Mouse (Mus musculus) liver, embryonic 11.5 days (tissue): ENCODE results near the gene Gm44596. TPM values are rescaled to one million over a fixed set of nuclear protein-coding genes. Genes with fewer than 3 reads are reported as not detected.
"Not testable (repeated sequence)": the region's sequence is repeated elsewhere in the genome, so short reads cannot be mapped to it uniquely, and the experiment has no call there.

Source experiments
- ATAC-seq: fragments of 200-750 bp; cut with Nextera tagmentation; replicated peaks from 2 replicates; pipeline ENCODE4 v1.8.0; 2017; ENCODE audit warnings: moderate number of reproducible peaks, mild to moderate bottlenecking, moderate TSS enrichment, moderate library complexity; ENCODE audit not compliant: low FRiP score
- DNase-seq: peaks from one replicate; pipeline ENCODE4 v3.0.0-alpha.2; 2017; ENCODE audit warnings: low spot score
- H3K27ac ChIP-seq: fragments of 300-500 bp; sonication (generic); 2 replicates; pipeline ENCODE4 v1.5.1; 2014; ENCODE audit warnings: mild to moderate bottlenecking, low read depth, low read length, control low read depth
- H3K27me3 ChIP-seq: fragments of 300-500 bp; sonication (generic); replicated peaks from 2 replicates; pipeline ENCODE4 v1.6.1; 2014; ENCODE audit warnings: low read length, mixed read lengths; ENCODE audit not compliant: control insufficient read depth, insufficient read depth
- H3K36me3 ChIP-seq: fragments of 300-500 bp; sonication (generic); 2 replicates; pipeline ENCODE4 v1.6.1; 2014; ENCODE audit warnings: mild to moderate bottlenecking, low read length, moderate library complexity, mixed read lengths; ENCODE audit not compliant: control insufficient read depth, insufficient read depth
- H3K4me1 ChIP-seq: fragments of 300-500 bp; sonication (generic); replicated peaks from 2 replicates; pipeline ENCODE4 v1.6.1; 2014; ENCODE audit warnings: low read length, mixed read lengths; ENCODE audit not compliant: control insufficient read depth, insufficient read depth
- H3K4me2 ChIP-seq: fragments of 300-500 bp; sonication (generic); 2 replicates; pipeline ENCODE4 v1.6.1; 2014; ENCODE audit warnings: mild to moderate bottlenecking, control low read depth, moderate library complexity
- H3K4me3 ChIP-seq: fragments of 300-500 bp; sonication (generic); 2 replicates; pipeline ENCODE4 v1.5.1; 2014; ENCODE audit warnings: low read depth, low read length, control low read depth
- H3K9ac ChIP-seq: fragments of 300-500 bp; sonication (generic); 2 replicates; pipeline ENCODE4 v1.6.1; 2014; ENCODE audit warnings: low read depth, low read length, control low read depth
- H3K9me3 ChIP-seq: fragments of 300-500 bp; sonication (generic); 2 replicates; pipeline ENCODE4 v1.6.1; 2016; ENCODE audit warnings: low read length, inconsistent platforms, mixed read lengths; ENCODE audit not compliant: control insufficient read depth
- WGBS: fragments of 180-500 bp; shearing (Covaris S2); extraction: QIAGEN DNeasy Blood & Tissue Kit; methylation state at CpG from one replicate; pipeline ENCODE4 v1.1.7; 2014; 5-methylcytosine and 5-hydroxymethylcytosine counted together
- polyA plus RNA-seq: library from polyadenylated mRNA; unstranded; fragments of >200 nt; fragmentation: Nextera tagmentation; extraction: Ambion mirVana; gene quantifications from 2 replicates; pipeline ENCODE4 v1.2.1, GENCODE M21; 2014

Gene Gm44596
- polyA plus RNA-seq, 1 experiment from 2014 or later, result not detected

GRCm38 (mm10) chr6:128366466-128366865, 8.8 kb upstream of the Gm44596 start:
- peaks cover 36% of the 10 kb centered on the region for H3K36me3 ChIP-seq

GRCm38 (mm10) chr6:128370040-128370439, 5.3 kb upstream of the Gm44596 start:
- 81% methylated on average over 5 of the region's 5 CpGs for WGBS
- Histone ChIP-seq H3K4me2 (no peak overlapping the region), H3K9me3 (no peaks in the 10 kb centered on the region), H3K27ac (no peak overlapping the region), H3K27me3 (no peaks in the 10 kb centered on the region), H3K9ac (no peak overlapping the region), H3K4me3 (no peak overlapping the region), H3K4me1 (no peaks in the 10 kb centered on the region), H3K36me3 (peaks cover 64% of the 10 kb centered on the region)
- ATAC-seq (peak; percentile 29; the same call in 1 of the 2 replicates), DNase-seq (no peak)

More at GRCm38 (mm10) chr6:128366466-128366865, 8.8 kb upstream of the Gm44596 start:
- no peaks in the 10 kb centered on the region for H3K27me3 ChIP-seq
- ATAC-seq (no peak), DNase-seq (no peak)
- WGBS, result 85% methylated on average over 5 of the region's 5 CpGs
- H3K4me2 ChIP-seq, result no peak overlapping the region
- peaks cover 7% of the 10 kb centered on the region for H3K4me1 ChIP-seq
- no peak overlapping the region for H3K27ac ChIP-seq
- H3K9me3 ChIP-seq, result no peaks in the 10 kb centered on the region
- no peak overlapping the region for H3K9ac ChIP-seq
- no peak overlapping the region for H3K4me3 ChIP-seq

GRCm38 (mm10) chr6:128376371-128377085, 1.2 kb downstream of the Gm44596 start:
- Histone ChIP-seq H3K9ac (no peak overlapping the region), H3K27me3 (no peaks in the 10 kb centered on the region), H3K4me2 (no peak overlapping the region), H3K4me3 (no peak overlapping the region), H3K4me1 (no peaks in the 10 kb centered on the region), H3K36me3 (peaks cover 28% of the 10 kb centered on the region), H3K9me3 (no peaks in the 10 kb centered on the region), H3K27ac (no peak overlapping the region)
- 86% methylated on average over 17 of the region's 17 CpGs for WGBS
- no peak for ATAC-seq
- no peak for DNase-seq

GRCm38 (mm10) chr6:128379636-128380035, 4.3 kb downstream of the Gm44596 start:
- ATAC-seq (no peak), DNase-seq (no peak)
- Histone ChIP-seq H3K27ac (no peak overlapping the region), H3K4me1 (no peaks in the 10 kb centered on the region), H3K36me3 (peaks cover 3% of the 10 kb centered on the region; the same call in 1 of the 2 replicates), H3K9ac (no peak overlapping the region), H3K4me2 (no peak overlapping the region), H3K27me3 (no peaks in the 10 kb centered on the region), H3K9me3 (no peaks in the 10 kb centered on the region), H3K4me3 (no peak overlapping the region)
- WGBS, result 72% methylated on average over 16 of the region's 16 CpGs

- H3K36me3 ChIP-seq, ATAC-seq, H3K4me2 ChIP-seq, H3K27me3 ChIP-seq, DNase-seq, H3K9me3 ChIP-seq, H3K9ac ChIP-seq, H3K4me1 ChIP-seq, H3K27ac ChIP-seq, H3K4me3 ChIP-seq: not testable (repeated sequence)
- WGBS, result 43% methylated on average over 1 of the region's 1 CpGs
Measured at GRCm38 (mm10) chr6:128380594-128381167, 5.4 kb downstream of the Gm44596 start.

GRCm38 (mm10) chr6:128381254-128381653, 6.0 kb downstream of the Gm44596 start:
- Histone ChIP-seq H3K4me3 (no peak overlapping the region), H3K36me3 (no peaks in the 10 kb centered on the region), H3K9me3 (no peaks in the 10 kb centered on the region), H3K4me2 (no peak overlapping the region), H3K9ac (no peak overlapping the region), H3K27me3 (no peaks in the 10 kb centered on the region), H3K4me1 (no peaks in the 10 kb centered on the region), H3K27ac (no peak overlapping the region)
- 68% methylated on average over 3 of the region's 3 CpGs for WGBS
- no peak for ATAC-seq
- no peak for DNase-seq

GRCm38 (mm10) chr6:128383752-128384151, 8.4 kb downstream of the Gm44596 start:
- ATAC-seq (no peak), DNase-seq (no peak)
- no peaks in the 10 kb centered on the region for H3K9me3 ChIP-seq
- H3K4me3 ChIP-seq, result no peak overlapping the region
- H3K27ac ChIP-seq, result no peak overlapping the region
- no peaks in the 10 kb centered on the region for H3K36me3 ChIP-seq
- no peak overlapping the region for H3K9ac ChIP-seq
- no peaks in the 10 kb centered on the region for H3K4me1 ChIP-seq
- WGBS, result 76% methylated on average over 7 of the region's 7 CpGs
- no peaks in the 10 kb centered on the region for H3K27me3 ChIP-seq
- H3K4me2 ChIP-seq, result no peak overlapping the region

GRCm38 (mm10) chr6:128385026-128385425, 9.7 kb downstream of the Gm44596 start:
- Histone ChIP-seq H3K4me2 (no peak overlapping the region), H3K36me3 (no peaks in the 10 kb centered on the region), H3K4me3 (no peak overlapping the region), H3K4me1 (no peaks in the 10 kb centered on the region), H3K27ac (no peak overlapping the region), H3K9me3 (no peaks in the 10 kb centered on the region), H3K9ac (no peak overlapping the region), H3K27me3 (no peaks in the 10 kb centered on the region)
- DNase-seq, result no peak
- ATAC-seq, result no peak
- WGBS, result 71% methylated on average over 1 of the region's 1 CpGs

GRCm38 (mm10) chr6:128389185-128389584, 13.9 kb downstream of the Gm44596 start:
- Histone ChIP-seq H3K27ac (no peak overlapping the region), H3K9me3 (no peaks in the 10 kb centered on the region), H3K27me3 (no peaks in the 10 kb centered on the region), H3K36me3 (no peaks in the 10 kb centered on the region), H3K4me1 (no peaks in the 10 kb centered on the region), H3K9ac (no peak overlapping the region), H3K4me2 (no peak overlapping the region), H3K4me3 (no peak overlapping the region)
- WGBS, result 80% methylated on average over 1 of the region's 1 CpGs
- no peak for DNase-seq
- no peak for ATAC-seq
